Mouse (Mus musculus): ENCODE measurements around the gene Phf2.

DNA sequence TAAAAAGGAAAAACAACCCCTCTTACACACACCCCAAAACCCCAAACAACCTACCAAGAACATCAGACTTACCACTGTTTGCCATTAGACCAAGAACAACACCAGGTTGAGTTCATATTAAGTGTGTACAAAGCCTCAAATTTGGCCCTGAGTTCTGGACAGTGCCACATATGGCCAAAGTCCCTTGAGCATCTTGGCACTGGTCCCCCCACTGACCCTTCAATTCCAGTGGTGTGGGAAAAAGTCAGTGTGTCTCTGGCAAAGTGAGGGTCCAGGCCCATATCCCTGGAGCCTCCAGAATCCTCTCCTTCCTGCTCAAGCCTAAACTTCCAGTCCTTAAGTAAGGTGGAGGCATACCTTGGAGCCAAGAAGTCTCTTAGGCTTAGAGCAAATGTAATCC is 6.9 kb upstream of the Phf2 start:
- TF ChIP-seq POLR2A (IDR thresholded peaks at IDR 0.05; ENCODE audit: low read depth, low read length) (no peak), CTCF (IDR thresholded peaks at IDR 0.05; ENCODE audit: borderline replicate concordance, insufficient read depth, low read length) (no peak)

Data from embryonic fibroblast, embryonic 13.5 days (primary cell).